Mouse (Mus musculus) left cerebral cortex, adult 9 months (tissue): ENCODE measurements around the gene Maf.
A peak's percentile ranks its signal among the peaks of the same experiment; 100 is the strongest.

Experiments used
- DNase-seq, 2 experiments: peaks; one replicate each; pipeline ENCODE4 v3.0.0; 2022; ENCODE audit warnings: low spot score in 2 of 2

The Maf gene

GRCm38 (mm10) chr8:115705591-115706110 lies 1.9 kb downstream of the Maf start:
- DNase-seq = peak in 1 of 2 experiments; percentile 40

GRCm38 (mm10) chr8:115703056-115703455 lies 4.5 kb downstream of the Maf start:
- no peak for DNase-seq

DNA sequence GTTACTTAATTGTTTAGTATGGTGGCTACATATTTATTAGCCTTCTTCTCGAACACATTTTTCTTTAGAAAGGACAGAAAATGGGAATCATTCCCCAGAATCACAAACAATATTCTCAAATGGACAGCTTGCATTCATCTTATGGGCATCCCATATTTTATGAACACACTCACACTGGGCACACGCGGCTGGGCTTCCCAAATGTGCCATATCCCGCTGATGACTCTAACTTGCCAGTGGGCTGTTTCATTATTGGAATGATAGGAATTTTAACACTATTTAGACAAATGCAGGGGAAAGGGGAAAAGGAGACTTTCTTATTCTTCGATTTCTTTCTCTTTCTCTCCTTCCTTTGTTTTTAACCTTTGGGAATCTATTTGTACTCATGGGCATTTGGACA lies 6.6 kb downstream of the Maf start:
- no peak for DNase-seq

DNA sequence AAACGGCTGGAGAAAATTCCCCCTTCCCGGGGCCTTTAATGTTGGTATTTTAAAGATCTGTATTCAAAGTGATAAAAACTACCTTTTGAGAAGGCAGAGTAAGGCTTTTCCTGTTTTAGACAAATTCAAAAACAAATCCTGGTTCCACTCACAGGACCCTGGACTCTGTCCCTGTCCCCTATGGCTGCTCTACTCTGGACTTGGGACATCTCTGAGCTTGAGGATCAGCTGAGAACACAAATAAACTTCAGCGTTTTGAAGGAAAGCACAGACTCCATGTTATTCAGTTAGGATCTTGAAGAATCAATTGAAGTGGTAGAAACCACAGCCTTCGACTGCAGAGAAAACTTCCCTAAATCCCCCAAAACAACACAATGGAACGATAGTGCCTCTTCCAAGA lies 8.4 kb downstream of the Maf start:
- no peak for DNase-seq

DNA sequence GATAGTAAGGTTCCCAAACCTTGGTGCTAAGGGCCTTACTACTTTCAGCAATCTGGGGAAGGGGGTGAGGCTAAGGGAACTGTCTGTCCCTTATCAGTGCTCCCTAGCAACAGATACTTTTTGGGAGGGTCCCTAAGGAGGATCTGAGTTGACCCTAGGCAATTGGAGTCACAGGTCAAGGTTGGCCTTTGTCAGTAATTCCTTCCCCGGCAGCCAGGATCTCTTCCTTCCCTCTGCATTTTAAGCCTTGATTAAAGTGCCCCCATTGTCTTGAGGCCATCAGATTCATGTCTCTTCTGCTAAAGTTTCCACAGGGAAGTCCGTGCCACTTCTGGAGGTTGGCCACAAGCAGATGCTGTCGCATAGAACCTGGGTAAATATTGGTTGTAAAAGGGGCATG lies 10.2 kb downstream of the Maf start:
- DNase-seq = no peak

DNA sequence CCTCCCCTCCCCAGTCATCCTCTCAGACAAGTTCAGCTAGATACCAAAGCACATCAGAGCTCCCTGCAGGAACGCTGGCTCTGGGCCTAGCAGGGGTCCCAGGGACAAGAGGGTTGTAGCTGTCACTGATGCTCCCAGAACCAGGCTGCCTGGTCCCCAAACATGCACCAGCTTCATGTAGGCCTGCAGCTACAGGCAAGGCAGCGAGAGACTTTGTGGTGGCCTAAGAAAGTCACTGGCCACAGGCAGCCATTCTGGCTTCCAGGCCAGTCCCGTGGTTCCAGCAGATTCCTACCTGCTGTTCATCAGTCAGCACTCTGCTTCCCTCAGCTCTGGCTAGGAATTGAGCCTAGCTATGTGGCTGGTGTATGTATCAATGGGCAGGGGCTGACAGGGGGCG lies 10.9 kb downstream of the Maf start:
- DNase-seq = no peak

DNA sequence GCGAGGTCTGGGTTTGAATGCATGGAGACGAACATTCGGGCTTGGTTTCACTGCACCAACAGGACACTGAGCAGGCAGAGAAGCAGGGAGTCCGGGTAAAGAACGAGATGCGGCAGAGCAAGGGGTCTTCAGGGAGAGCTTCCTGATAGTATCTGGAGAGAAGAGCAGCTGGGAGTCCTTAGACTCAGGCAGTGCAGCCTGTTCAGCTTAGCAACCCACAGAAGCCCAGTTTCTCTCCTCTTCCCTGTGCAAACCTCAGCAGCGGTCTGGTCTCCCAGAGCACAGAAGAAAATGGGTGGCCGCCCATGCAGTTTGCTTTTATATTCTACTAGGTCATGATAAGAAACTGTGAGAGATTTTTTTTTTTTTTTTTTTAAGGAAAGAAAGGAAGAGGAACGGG lies 20.2 kb downstream of the Maf start:
- DNase-seq = no peak

DNA sequence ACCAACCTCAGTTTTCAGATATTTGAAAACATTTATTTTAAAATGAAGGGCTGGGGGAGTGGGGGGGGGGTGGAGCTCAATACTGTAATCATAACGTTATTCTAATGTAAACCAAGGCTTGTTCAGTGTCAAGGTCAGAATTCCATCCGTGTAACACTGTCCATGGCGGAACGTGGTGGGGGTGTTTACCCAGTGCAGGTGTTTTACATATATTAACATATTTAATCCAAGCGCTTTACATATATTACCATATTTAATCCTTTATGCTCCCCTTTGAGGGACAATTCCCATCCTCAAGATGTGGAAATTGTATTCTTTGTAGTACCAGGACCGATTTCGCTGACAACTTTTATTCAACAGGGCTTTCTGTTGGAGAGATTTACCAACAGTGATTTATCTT lies 24.3 kb downstream of the Maf start:
- DNase-seq = no peak

DNA sequence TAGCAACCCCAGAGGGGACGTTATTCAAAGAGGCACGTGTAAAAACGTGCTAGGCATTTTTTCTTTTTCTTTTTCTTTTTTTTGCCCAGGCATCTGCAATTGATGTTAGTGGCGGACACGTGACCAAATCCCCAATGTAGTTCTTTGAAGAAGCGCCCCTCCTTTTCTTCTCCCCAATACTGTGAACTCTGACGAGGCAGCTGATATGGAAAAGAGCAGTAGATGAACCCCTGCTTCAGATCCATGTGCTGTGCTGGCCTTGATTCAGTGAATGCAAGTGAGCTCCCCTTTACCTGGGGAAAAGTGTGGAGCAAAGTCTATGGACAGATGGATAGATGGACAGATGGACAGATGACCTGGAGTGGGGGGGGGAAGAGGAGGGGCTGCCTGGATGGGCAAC lies 28.1 kb downstream of the Maf start:
- no peak for DNase-seq

DNA sequence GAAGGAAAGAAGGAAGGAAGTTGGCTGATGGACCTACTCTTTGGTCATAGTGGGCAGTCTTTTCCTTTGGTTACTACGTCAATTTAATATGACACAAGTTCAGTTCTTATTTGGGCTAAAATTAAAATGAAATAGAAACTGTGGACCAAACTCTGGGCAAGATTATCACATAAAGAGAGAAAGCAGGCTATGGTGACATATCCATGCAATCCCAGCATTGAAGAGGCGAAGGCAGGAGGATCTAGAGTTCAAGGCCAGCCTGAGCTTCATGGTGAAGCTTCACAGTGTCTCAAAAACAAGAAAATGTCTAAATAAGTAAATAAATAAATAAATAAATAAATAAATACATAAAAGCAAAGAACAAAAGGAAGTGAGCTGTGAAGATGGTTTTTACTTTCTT lies 42.7 kb downstream of the Maf start:
- DNase-seq = no peak

DNA sequence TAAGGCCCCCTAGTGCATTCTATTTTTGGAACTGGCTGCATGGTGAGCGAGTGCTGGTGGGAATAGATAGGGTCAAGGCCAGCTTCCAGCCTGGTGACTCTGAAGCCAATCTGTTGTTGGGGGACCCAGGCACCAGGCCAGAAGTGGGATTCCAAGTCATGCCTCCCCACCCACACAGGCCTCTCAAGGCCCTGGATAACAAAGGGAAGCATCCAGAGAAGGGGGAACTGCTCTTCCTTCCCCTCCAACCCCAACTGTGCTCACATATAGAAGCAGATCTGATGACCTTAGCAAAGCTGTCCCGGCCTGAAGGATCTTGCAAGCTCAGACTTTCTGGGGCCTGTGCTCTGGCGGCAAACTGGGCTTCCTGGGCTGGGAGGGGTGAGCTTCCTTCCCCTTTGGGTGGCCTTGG lies 57.5 kb downstream of the Maf start:
- DNase-seq = peak; percentile 18 to 28

DNA sequence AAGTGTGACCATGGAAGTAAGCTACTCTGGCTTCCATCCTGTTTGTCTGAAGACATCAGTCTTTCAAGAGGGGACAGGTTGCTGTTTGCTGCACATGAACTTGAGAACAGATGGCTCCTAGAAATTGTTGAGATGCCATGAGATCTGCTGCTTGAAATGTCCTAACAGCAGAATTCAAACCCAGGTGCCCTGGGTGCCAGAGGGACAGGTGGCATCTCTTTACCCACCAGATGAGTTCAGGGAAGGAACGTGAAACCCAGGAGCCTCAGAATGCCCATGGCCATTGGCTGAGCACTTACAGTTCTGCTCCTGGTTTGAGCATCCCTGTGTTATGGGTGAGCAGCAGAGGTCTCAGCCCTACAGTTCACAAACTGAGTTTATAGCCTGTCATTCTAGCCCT lies 62.5 kb downstream of the Maf start:
- DNase-seq = no peak

- DNase-seq = no peak
These were observed 65.7 kb downstream of the Maf start for GRCm38 (mm10) chr8:115641936-115642335.

- DNase-seq = no peak
These were observed 67.6 kb downstream of the Maf start for GRCm38 (mm10) chr8:115639951-115640350.

DNA sequence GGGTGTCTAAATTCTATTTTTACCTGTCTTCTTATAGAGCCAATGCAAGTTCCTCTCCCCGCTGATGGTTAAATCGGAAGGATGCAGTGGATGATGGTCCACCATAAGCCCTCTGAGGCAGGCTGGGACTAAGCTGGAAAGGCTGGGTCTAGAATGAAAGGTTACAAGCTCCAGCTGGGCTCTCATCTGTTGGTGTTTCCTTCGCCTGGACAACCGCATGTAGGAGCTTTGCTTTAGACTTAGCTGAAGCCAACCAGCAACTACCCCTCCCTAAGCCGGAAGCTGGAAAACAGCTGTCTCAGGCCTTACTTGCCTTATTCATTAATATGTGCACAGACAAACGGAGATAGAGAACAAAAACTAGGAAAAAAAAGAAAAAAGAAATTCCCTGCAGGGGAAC lies 70.8 kb downstream of the Maf start:
- DNase-seq = no peak
